Mouse (Mus musculus) kidney, postnatal 25 days (tissue): ENCODE data around the gene Ascl4.

Experiments
- DNase-seq, 2 experiments: peaks; one replicate each; pipeline ENCODE4 v3.0.0; 2021; ENCODE audit warnings: mixed read lengths in 2 of 2

Ascl4 gene

GRCm38 (mm10) chr10:85969894-85970620 is 42.6 kb downstream of the Ascl4 start:
- DNase-seq = peak in 1 of 2 experiments; percentile 57

DNA sequence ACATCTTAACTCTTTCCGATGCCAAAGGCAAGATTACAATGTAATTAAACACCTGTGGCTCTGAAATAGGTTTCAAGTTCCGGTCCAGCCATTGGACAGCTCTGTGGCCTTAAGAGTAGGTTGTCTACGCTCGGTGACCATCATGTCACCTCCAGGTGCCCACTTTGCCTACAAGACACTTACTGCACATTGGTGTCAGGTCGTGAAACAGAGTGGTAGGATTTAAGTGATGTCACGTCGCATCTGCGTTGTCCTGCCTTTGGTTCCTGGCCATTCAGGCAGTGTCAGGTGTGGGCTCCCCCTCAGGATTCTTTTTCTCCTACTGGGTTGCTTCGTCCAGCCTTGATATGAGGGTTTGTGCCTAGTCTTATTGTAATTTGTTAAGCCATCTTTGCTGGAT is 44.3 kb downstream of the Ascl4 start:
- DNase-seq = no peak

DNA sequence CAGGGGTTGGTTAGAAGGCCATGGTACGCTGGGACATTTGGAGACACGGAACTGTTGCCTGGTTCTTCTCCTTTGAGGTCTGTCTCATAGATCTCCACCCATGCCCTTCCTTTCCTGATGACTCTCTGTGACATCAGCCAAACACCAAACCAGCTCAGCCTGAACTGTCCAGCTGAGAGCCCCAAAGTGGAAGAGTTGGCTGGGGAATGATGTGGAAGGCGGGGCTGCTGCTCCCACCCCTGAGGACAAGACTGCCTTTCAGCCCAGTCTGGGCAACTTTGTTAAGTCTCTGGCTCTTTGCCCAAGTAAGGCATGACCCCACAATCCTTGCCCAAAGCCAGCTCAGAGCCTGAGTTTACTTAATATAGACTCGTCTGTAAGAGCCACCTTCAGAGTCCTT is 45.4 kb downstream of the Ascl4 start:
- DNase-seq = no peak

DNA sequence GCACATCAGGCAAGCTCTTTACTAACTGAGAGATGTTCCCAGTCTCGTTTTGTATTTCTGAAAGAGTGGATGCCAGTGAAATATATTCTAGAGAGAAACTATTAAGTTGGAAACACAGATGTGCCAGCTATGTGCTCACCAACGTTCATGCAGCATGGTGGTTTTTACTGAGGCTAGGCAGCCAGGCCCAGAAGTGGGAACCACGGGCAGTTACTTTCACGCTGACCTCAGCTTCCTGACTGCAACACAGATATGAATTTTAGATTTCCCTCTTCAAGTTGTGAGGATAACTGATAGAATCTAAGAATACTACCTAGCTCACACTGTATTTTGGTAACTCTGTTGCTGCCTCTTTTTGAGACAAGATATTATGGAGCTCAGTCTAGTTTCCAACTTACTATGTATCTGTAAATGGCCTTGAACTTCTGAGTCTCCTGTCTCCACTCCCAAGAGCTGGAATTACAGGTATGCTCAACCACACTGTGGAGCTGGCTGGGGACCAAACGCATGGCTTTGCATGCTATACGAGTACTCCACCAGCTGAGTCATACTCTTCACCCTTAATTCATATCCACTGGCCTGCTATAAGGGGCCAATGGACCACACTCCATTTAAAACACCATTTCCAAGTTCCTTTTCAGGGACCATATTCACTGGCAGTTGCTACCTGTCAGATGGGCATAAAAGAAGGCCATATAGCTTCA is 62.1 kb downstream of the Ascl4 start:
- DNase-seq = no peak

DNA sequence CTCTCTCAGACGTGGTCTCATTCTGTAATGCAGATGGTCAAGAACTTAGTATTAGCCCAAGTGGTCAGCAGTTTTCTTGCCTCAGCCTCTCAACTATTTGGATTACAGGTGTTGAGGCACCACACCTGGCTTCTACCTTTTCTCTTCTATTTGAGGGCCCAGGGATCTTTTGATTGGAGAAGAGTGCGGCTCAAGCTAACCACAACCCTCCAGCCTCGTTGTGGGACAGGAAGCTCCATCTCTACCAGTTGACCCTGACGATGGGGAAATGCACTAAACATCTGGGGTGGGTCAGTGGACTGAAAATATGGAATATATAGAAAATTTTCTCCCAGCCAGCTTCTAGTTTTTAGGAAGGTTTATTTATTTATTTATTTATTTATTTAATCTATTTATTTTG is 64.9 kb downstream of the Ascl4 start:
- DNase-seq = no peak

- no peak for DNase-seq
Measured at GRCm38 (mm10) chr10:85993836-85994235, 66.4 kb downstream of the Ascl4 start.

DNA sequence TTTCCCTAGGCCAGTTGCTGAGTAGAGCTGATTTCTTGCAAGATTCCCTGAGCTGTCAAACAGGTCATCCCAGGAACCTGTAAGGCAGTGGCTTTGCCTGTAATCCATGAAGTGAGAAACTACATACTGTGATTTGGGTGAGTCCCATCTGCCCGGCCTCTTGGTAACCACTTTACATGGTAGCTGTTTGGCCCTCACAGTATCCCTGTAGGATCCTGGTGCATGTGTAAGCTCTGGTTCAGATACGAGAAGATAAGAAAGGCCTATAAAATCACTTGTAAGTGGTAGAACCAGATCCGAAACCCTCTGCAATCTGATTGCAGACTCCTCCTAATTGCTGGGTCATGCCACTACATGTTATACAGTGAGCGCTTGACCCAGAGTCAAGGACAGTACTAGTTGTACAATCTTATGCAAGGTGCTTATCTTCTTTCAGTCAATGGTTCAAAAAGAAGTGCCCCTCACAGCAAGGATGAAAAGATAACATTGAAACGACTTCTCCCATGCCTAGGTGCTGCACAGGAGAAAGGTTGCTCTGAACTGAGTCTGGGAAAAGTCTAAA is 67.1 kb downstream of the Ascl4 start:
- DNase-seq = no peak
